Mouse (Mus musculus) lung, adult 18-20 months (tissue): ENCODE results near the gene Atp6v0e.
A peak's percentile ranks its signal among the peaks of the same experiment; 100 is the strongest.

Experiments used
- DNase-seq, 2 experiments: peaks; one replicate each; pipeline ENCODE4 v3.0.0; 2022; ENCODE audit warnings: mixed read lengths in 2 of 2

Atp6v0e gene

DNA sequence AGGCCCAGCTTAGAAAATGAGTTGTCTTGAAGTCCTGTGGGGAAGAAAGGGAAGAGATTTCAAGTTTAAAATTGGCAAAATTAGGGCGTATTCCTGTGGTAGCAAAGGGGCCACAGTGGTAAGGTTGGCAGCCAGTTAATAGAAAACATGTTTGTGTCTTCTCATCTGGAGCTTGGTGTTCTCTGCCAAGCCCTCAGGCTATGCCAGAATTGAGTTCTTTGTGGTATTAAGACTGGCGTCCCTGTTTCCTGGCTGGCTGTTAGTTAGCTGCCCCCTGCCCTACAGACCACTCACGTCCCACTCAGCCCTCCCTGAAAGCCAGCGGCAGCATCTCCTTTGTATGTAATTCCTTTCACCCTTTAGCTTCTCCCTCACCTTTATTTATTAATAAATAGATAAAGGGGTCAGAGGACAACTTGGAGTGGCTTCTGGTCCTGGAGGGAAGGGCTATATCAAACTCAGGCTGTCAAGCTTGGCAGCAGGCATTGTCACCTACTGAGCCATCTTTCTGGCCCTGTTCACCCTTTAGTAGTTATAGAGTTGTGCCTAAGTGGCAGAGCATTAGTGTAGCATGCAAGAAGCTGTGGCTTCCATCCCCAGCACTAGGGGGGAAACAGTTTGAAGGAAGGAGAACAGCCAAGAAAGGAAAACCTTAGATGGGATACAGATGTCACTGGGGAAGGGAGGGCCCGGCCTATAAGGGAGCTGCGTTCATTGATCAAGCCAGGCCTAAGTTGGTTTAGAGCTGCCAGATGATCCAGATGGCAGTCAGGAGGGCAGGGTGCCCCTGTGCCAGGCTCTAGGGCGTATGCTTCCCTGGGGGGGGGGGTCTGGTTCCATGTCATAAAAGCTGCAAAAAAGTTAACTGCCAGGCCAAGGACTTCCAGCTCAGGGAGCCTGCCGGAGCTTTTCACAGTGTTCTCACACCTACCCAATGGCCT is 26.0 kb downstream of the Atp6v0e start:
- no peak for DNase-seq

DNA sequence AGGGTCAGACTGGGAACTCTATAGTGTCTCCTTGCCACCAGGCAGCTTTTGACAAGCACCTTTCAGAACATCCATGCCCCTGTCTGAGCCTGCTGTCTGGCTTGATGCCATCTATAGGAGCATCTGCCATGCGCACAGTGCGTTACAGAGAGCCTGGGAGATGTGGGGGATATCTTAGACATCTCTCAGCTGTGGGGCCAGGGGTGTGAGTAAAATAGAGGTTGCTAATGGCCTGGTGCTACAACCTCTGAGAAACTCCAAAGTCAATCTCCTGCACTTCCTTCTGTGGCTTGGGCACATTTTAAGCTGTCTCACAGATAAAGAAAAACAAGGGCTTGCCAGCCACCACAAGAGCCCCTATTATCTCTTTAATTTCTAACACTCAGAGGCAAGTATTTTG is 26.8 kb downstream of the Atp6v0e start:
- no peak for DNase-seq

GRCm38 (mm10) chr17:26690236-26690635 is 27.2 kb downstream of the Atp6v0e start:
- no peak for DNase-seq

- DNase-seq = peak; percentile 39 to 50
These were observed 28.1 kb downstream of the Atp6v0e start for GRCm38 (mm10) chr17:26691110-26691509.

GRCm38 (mm10) chr17:26693424-26693823 is 30.4 kb downstream of the Atp6v0e start:
- no peak for DNase-seq

DNA sequence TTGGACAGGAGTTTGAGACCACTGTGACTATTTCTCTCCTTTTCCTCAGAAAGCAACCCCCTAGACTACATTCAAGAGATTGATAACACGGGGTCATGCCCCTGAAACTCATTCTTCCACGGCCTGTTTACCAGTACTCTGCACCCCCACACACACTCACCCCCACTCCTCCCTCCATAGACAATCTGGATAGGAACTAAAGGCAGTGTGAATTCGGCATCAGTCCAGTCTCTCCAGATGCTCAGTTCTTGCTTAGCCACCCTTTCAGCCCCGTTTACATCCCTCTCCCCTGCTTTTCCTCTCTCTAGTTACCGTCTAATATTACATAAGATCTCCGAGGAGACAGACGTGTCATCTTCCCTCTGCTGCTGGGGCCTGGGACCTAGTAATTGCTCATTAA is 31.1 kb downstream of the Atp6v0e start:
- DNase-seq = no peak

- no peak for DNase-seq
These were observed 32.2 kb downstream of the Atp6v0e start for GRCm38 (mm10) chr17:26695193-26695592.

DNA sequence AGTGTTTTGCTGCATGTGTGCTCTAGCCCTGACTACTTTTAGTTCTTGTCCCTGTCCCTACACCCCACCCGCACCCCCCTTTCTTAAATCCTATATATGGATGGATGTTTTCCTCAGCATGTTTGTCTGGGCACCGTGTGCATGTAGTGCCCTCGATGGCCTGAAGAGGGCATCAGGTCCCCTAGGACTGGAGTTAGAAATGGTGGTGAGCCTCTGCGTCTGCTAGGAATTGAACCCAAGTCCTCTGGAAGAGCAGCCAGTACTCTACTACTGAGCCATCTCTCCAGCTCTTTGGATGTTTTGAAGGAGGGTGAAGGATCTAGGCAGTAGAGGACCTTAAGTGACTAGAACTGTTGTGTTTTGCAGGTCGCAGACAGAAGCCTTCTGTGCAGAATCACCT is 35.8 kb downstream of the Atp6v0e start:
- no peak for DNase-seq

GRCm38 (mm10) chr17:26699819-26700616 is 37.0 kb downstream of the Atp6v0e start:
- DNase-seq = peak; percentile 91 to 94

- no peak for DNase-seq
These were observed 38.5 kb downstream of the Atp6v0e start for GRCm38 (mm10) chr17:26701565-26701964.

GRCm38 (mm10) chr17:26702621-26703020 is 39.6 kb downstream of the Atp6v0e start:
- no peak for DNase-seq

DNA sequence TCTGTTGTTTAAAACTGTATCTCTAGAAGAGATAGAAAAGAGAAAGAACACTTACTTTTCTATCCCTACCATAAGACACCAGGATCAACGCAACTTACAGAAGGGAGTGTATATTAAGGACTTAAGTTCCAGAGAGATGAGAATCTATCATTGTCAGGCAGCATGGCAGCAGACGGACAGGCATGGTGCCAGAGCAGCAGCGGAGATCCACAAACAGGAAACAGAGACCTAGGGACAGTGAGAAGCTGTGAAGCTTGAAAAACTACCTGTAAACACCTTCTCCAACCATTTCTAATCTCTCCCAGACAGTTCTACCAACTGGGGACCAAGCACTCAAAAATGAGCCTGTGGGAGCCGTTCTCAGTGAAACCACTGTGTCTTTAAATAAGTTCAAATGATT is 40.6 kb downstream of the Atp6v0e start:
- no peak for DNase-seq

GRCm38 (mm10) chr17:26705463-26706359 is 42.7 kb downstream of the Atp6v0e start:
- no peak for DNase-seq

GRCm38 (mm10) chr17:26707066-26707465 is 44.0 kb downstream of the Atp6v0e start:
- no peak for DNase-seq

DNA sequence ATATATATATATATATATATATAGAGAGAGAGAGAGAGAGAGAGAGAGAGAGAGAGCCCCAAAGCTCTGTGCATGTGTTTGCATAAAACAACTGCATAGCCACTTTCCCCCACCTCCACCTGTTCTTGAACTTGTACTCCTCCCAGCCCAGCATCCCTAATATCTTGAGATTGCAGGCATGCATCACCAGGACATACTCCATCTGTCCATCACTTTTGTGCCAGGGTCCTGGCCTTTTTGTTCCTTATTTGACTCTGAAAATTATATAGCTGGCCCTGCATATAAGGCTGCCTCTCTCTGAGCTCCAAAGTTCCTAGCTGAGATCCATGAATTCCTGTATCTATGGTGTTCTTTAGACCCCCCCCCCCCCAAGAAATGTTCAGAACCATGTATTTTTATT is 45.5 kb downstream of the Atp6v0e start:
- no peak for DNase-seq

DNA sequence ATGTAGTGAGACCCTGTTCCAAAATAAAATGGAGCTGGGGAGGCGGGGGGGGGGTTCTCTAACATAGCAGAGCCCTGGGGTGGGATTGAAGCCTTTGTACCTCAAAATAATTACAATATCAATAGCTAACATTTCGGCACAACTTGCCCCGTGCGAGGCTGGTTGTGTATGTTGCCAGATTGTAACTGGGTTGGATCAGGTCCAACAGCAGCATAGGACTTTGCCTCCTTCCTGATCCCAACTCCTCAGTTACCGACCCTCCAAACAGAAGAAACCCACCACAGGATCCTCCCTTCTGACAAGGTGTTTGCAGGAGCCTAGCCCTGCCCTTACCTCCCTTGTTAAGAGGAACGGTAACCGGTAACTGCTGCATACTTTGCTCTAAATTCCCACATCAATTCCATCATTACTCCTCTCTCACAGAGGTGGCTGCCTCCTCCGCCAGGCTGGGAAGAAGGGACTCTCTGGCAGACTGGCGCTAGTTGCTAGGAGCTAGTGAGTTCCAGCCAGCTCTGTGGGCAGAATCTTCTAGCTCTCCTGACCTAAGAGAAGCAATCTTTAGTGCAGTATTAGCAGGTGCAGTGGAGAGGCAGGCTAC is 46.1 kb downstream of the Atp6v0e start:
- no peak for DNase-seq

DNA sequence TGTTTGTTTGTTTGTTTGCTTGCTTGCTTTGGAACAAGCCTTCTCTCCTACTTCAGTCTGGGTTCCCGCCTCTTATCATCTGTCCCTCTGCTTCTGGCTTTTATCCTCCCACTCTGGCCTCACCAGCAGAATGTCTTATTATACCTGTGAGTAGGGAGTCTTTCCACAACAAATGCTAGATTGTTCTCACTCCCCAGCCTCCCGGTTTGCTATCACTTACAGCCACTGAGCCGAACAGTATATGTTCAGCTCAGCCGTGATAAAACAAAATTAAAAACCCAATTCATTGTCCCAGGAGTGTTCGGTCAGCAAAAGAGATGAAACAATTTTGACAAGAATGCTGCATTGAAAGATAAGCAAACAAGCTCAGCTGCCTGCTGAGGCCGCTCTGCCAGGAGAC is 47.0 kb downstream of the Atp6v0e start:
- DNase-seq = no peak

DNA sequence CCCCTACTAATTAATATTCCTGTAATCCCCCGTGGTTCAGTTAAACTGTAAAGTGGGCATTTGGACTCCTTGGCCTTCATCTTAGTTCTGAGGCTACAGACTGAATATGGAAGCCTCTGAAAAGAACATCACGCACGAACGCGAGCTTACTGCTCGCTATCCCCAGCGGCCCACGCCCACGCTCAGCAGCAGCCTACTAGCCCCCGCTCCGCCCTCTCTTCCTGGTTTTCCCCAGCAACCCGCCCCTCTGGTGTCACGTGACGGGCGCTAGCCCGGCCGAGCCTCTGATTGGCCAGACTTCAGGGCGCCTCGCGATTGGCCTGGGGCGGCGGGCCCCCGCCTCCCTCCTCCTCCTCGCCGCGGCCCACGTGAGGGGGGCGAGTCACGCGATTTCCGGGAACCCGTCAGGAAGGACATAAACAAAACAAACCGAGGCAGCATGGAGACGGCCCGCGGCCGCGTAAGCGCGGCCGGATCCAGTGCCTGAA is 52.3 kb downstream of the Atp6v0e start, which contains the start of gene Crebrf:
Gene Crebrf (plus strand): TSS at position 380 of the 488 bp plus-strand sequence.
- DNase-seq = peak; percentile 99 to 100

DNA sequence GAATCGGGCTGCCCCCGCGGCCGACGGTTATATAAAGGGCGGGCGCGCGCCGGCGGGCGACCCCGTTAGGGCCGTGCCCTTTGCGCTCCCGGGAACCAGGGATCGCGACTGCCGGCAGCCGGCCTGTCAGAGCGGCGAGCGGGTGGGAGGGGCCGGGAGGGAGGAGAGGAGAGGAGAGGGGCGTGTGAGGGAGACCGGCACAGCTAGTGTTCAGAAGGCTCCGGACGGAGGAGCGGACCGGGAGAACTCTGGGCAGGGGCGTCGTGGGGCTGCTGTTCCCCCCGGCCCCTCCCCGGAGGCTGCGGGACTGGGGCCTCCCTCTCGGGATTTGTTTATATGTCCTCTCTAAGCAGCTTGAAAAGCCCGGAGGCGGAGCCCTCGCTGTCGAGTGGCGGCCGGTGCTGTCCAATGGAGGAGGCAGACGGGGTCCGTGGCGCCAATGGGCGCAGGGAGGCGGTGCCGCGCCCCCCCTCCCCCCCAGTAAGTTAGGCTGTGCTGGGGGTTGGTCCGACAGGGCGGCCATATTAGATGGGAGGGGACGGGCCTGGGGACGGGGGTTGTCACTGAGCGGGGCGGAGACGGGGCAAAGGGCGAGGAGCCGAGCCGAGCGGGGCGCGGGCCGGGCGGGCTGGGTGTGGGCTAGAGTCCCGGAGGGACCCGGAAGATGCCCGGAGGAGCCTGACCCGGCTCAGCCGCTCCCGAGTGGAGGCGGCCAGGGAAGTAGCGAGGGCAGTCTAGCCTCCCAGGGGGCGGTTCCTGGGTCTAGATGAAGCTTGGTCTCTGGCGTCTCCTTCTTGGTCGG is 53.1 kb downstream of the Atp6v0e start:
- peak; percentile 98 for DNase-seq

DNA sequence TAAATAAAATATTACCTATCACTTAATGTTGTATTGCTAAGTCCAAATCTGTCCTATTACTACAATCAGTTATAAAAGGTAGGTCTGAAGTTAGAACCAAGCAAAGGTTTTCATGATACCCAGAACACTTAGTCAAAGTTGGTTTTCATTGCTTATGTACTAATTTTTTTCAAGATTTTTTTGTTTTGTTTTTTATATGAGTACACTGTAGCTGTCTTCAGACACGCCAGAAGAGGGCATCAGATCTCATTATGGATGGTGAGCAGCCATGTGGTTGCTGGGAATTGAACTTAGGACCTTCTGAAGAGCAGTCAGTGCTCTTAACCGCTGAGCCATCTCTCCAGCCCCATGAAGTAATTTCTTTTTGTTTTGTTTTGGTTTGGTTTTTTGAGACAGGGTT is 54.8 kb downstream of the Atp6v0e start:
- no peak for DNase-seq

DNA sequence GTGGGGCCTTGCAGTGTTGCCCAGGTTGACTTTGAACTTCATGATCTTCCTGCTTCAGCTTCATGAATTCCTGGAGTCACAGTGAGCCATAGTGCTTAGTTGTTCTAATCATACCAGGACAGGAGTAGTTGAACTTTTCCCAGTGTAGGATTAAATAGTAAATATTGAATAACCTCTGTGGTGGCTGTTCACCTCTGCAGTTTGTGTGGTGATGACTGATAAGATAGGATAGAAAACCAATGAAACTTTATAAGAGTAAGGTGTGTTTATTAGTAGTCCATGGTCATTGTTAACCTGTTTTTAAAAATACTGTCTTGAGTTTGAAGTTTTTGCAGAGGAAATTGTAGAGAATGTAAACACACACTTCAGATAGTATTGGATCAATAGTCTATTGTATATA is 56.4 kb downstream of the Atp6v0e start:
- no peak for DNase-seq
